Mouse (Mus musculus) layer of hippocampus, adult 2 months (tissue): ENCODE data around the gene Tent5c. TPM values are rescaled to one million over a fixed set of nuclear protein-coding genes. Genes with fewer than 3 reads are reported as not detected.

ENCODE experiments used
- DNase-seq, 2 experiments: peaks; one replicate each; pipeline ENCODE4 v3.0.0; 2022; ENCODE audit warnings: low spot score in 2 of 2
- H3K27ac ChIP-seq: fragments of 200-600 bp; 2 replicates; pipeline ENCODE4 v1.8.1; 2022
- H3K4me3 ChIP-seq: fragments of 200-600 bp; 2 replicates; pipeline ENCODE4 v1.8.1; 2022; ENCODE audit warnings: mild to moderate bottlenecking
- CTCF ChIP-seq: fragments of 200-600 bp; conservative IDR thresholded peaks from 2 replicates; pipeline ENCODE4 v1.8.1; 2022; ENCODE audit warnings: antibody characterized with exemption, mild to moderate bottlenecking, moderate library complexity
- total RNA-seq, 2 experiments: library from RNA; stranded (reverse); gene quantifications; 2 replicates each; pipeline ENCODE4 v1.2.3; 2021

Tent5c gene
- total RNA-seq, 2 experiments from 2014 or later: 2.3 to 2.4 TPM

- no peak overlapping the region for H3K27ac ChIP-seq
- no peak for DNase-seq
- H3K4me3 ChIP-seq: no peak overlapping the region
- TF ChIP-seq CTCF: no peak
These were observed 8.7 kb downstream of the Tent5c start for GRCm38 (mm10) chr3:100480251-100481005.

- TF ChIP-seq CTCF: no peak
These were observed 14.1 kb downstream of the Tent5c start for GRCm38 (mm10) chr3:100474950-100475472.

GRCm38 (mm10) chr3:100474536-100474935 is 14.6 kb downstream of the Tent5c start:
- Histone ChIP-seq H3K27ac (no peak overlapping the region), H3K4me3 (no peak overlapping the region)
- no peak for TF ChIP-seq CTCF
- no peak for DNase-seq

More at GRCm38 (mm10) chr3:100474950-100475472, 14.1 kb downstream of the Tent5c start:
- Histone ChIP-seq H3K27ac (no peak overlapping the region), H3K4me3 (no peak overlapping the region)
- DNase-seq: no peak

GRCm38 (mm10) chr3:100473146-100473545 is 16.0 kb downstream of the Tent5c start:
- no peak for TF ChIP-seq CTCF
- no peak for DNase-seq
- no peak overlapping the region for H3K4me3 ChIP-seq
- H3K27ac ChIP-seq: no peak overlapping the region

- Histone ChIP-seq H3K4me3 (no peak overlapping the region), H3K27ac (no peak overlapping the region)
- no peak for DNase-seq
- no peak for TF ChIP-seq CTCF
These were observed 18.2 kb downstream of the Tent5c start for GRCm38 (mm10) chr3:100470902-100471301.

- Histone ChIP-seq H3K27ac (no peak overlapping the region), H3K4me3 (no peak overlapping the region)
- DNase-seq: no peak
- no peak for TF ChIP-seq CTCF
These were observed 19.0 kb downstream of the Tent5c start for GRCm38 (mm10) chr3:100470101-100470500.

- Histone ChIP-seq H3K27ac (no peak overlapping the region), H3K4me3 (no peak overlapping the region)
- no peak for DNase-seq
- TF ChIP-seq CTCF: no peak
These were observed 22.6 kb downstream of the Tent5c start for GRCm38 (mm10) chr3:100466551-100466950.

GRCm38 (mm10) chr3:100464596-100464995 is 24.5 kb downstream of the Tent5c start:
- no peak overlapping the region for H3K27ac ChIP-seq
- no peak for DNase-seq
- H3K4me3 ChIP-seq: no peak overlapping the region
- no peak for TF ChIP-seq CTCF

GRCm38 (mm10) chr3:100463959-100464265 is 25.2 kb downstream of the Tent5c start:
- no peak for DNase-seq
- no peak for TF ChIP-seq CTCF
- no peak overlapping the region for H3K4me3 ChIP-seq
- H3K27ac ChIP-seq: no peak overlapping the region

GRCm38 (mm10) chr3:100463160-100463958 is 25.8 kb downstream of the Tent5c start:
- Histone ChIP-seq H3K4me3 (no peak overlapping the region), H3K27ac (no peak overlapping the region)
- no peak for DNase-seq
- no peak for TF ChIP-seq CTCF

- DNase-seq: no peak
- no peak overlapping the region for H3K4me3 ChIP-seq
- H3K27ac ChIP-seq: no peak overlapping the region
- 0 out of 2 replicates have a peak, but pooled peaks have one; percentile 9 for TF ChIP-seq CTCF
These were observed 26.7 kb downstream of the Tent5c start for GRCm38 (mm10) chr3:100462235-100463083.

- no peak for DNase-seq
- no peak for TF ChIP-seq CTCF
- Histone ChIP-seq H3K4me3 (no peak overlapping the region), H3K27ac (no peak overlapping the region)
These were observed 28.6 kb downstream of the Tent5c start for GRCm38 (mm10) chr3:100460510-100460909.

- TF ChIP-seq CTCF: no peak
- H3K27ac ChIP-seq: no peak overlapping the region
- H3K4me3 ChIP-seq: no peak overlapping the region
- no peak for DNase-seq
These were observed 45.2 kb downstream of the Tent5c start for GRCm38 (mm10) chr3:100443798-100444500.
